Mouse (Mus musculus): ENCODE data around the gene Rbbp4.

GRCm38 (mm10) chr4:129324756-129325155 is 10.4 kb downstream of the Rbbp4 start:
- TF ChIP-seq MAFK (IDR thresholded peaks at IDR 0.05; ENCODE audit: insufficient read depth, low read depth, low read length) (no peak), ZC3H11A (IDR thresholded peaks at IDR 0.05; ENCODE audit: borderline replicate concordance, low read depth, low read length) (no peak), CHD2 (IDR thresholded peaks at IDR 0.05; ENCODE audit: low read depth, low read length) (no peak)
